Mouse (Mus musculus): ENCODE results near the gene Tcn2. TPM values are rescaled to one million over a fixed set of nuclear protein-coding genes. Genes with fewer than 3 reads are reported as not detected.

Tcn2 gene
- polyA plus RNA-seq, 1 experiment from 2014 or later = 23.1 TPM

Other genes with a start within 250 kb of the Tcn2 start
- gene Osbp2, start 68.3 kb downstream of the Tcn2 start, polyA plus RNA-seq (2014; fragmentation: Nextera tagmentation; extraction: Ambion mirVana) = 1.2 and 2.0 TPM in 2 replicates
- gene 4921536K21Rik, start 37.1 kb downstream of the Tcn2 start, polyA plus RNA-seq (2014; fragmentation: Nextera tagmentation; extraction: Ambion mirVana) = 0.51 and 0.60 TPM in 2 replicates
- 22.5 and 23.7 TPM in 2 replicates for gene Dusp18, start 36.9 kb downstream of the Tcn2 start, polyA plus RNA-seq (2014; fragmentation: Nextera tagmentation; extraction: Ambion mirVana)
- 3.5 and 3.9 TPM in 2 replicates for gene Slc35e4, start 17.5 kb downstream of the Tcn2 start, polyA plus RNA-seq (2014; fragmentation: Nextera tagmentation; extraction: Ambion mirVana)
- 82.9 and 90.4 TPM in 2 replicates for gene Pes1, start 31.8 kb upstream of the Tcn2 start, polyA plus RNA-seq (2014; fragmentation: Nextera tagmentation; extraction: Ambion mirVana)
- 0.31 TPM in 1 of 2 replicates, not detected in the other for gene 4930556J24Rik, start 44.6 kb upstream of the Tcn2 start, polyA plus RNA-seq (2014; fragmentation: Nextera tagmentation; extraction: Ambion mirVana)
- 0.41 and 0.57 TPM in 2 replicates for gene Gal3st1, start 51.5 kb upstream of the Tcn2 start, polyA plus RNA-seq (2014; fragmentation: Nextera tagmentation; extraction: Ambion mirVana)
- gene Sec14l4, start 99.3 kb upstream of the Tcn2 start, polyA plus RNA-seq (2014; fragmentation: Nextera tagmentation; extraction: Ambion mirVana) = 0.29 TPM in 1 of 2 replicates, not detected in the other
- 0.28 and 0.37 TPM in 2 replicates for gene Sec14l3, start 132.7 kb upstream of the Tcn2 start, polyA plus RNA-seq (2014; fragmentation: Nextera tagmentation; extraction: Ambion mirVana)
- 7.9 and 8.9 TPM in 2 replicates for gene Mtfp1, start 163.3 kb upstream of the Tcn2 start, polyA plus RNA-seq (2014; fragmentation: Nextera tagmentation; extraction: Ambion mirVana)
- gene Sec14l2, start 191.3 kb upstream of the Tcn2 start, polyA plus RNA-seq (2014; fragmentation: Nextera tagmentation; extraction: Ambion mirVana) = 2.1 TPM in 2 replicates
- 25.0 and 31.4 TPM in 2 replicates for gene Rnf215, start 203.0 kb upstream of the Tcn2 start, polyA plus RNA-seq (2014; fragmentation: Nextera tagmentation; extraction: Ambion mirVana)
- 5.3 and 5.9 TPM in 2 replicates for gene Ccdc157, start 228.1 kb upstream of the Tcn2 start, polyA plus RNA-seq (2014; fragmentation: Nextera tagmentation; extraction: Ambion mirVana)
- gene Sf3a1, start 228.2 kb upstream of the Tcn2 start, polyA plus RNA-seq (2014; fragmentation: Nextera tagmentation; extraction: Ambion mirVana) = 107 and 108 TPM in 2 replicates